24 mouse cellular contexts compared by ENCODE assay signal in the genomic region with DNA sequence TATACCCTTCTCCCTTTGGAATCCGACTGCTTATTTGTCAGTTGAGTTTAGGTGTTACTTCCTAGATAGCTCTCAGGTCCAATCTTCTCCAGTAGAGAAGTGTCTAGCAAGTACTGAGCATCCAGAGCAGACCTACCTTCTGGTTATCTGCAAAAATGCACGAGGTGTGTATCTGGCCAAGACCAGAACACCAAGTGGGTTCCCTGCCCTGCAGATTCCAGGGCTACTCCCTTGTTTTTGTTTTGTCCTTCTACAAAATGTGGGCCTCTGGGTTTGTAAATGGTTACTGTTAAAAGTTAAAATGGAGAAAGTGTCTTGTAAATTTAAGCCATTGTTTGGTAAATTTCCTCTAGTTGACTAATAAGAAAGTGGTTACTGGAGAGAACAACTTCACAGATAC.
A peak's percentile ranks its signal among the peaks of the same experiment; 100 is the strongest.
DNase-seq lines count a peak whose midpoint lies in the region; ATAC-seq and TF ChIP-seq lines count a peak whose summit lies in the region.
"Had no signal": no experiment of that assay in that cellular context is flagged by ENCODE, and none has a peak within 500 bp of the region (broad histone marks: within the 10 kb centered on the region; RNA-seq: fewer than 3 reads in every experiment).

No protein-coding gene starts in this region.

- DNase-seq in heart, adult 11 months = peak; percentile 29
- DNase-seq in heart, postnatal 4 days = no peak
- DNase-seq in ES-E14 (ENCODE audit: low read depth, low spot score) = peak; percentile 59
- DNase-seq in c-Kit-positive CD71-positive TER-119-positive erythroid progenitor cells, embryonic 14.5 days (ENCODE audit: low spot score) = peak; percentile 9
- DNase-seq in left cerebral cortex, adult 8-10 months (ENCODE audit: low spot score in 2 of 2) = no peak
- no peak for DNase-seq in layer of hippocampus, adult 8-10 months (ENCODE audit: low spot score in 2 of 2)
- DNase-seq: adrenal gland, postnatal 14 days; B cell, adult 2 months; cerebellum, adult 18-20 months; cerebellum, adult 9-11 months; cerebellum, postnatal 36 days; forebrain, postnatal 0 days; gastrocnemius, adult 2 months; gastrocnemius, postnatal 25 days; heart, postnatal 36 days had no signal

- in situ Hi-C loops in ES-E14 (cut with MboI; ENCODE audit: low sequenced_read_pairs in 2 of 2, unreplicated experiment in 2 of 2) = no loop called here

- no peak overlapping the region for H3K4me3 ChIP-seq in ES-E14 (ENCODE audit: insufficient read depth in 1 of 2, low read depth in 1 of 2, low read length in 2 of 2, poor library complexity in 1 of 2, severe bottlenecking in 1 of 2)
- H3K4me3 ChIP-seq: embryonic facial prominence, embryonic 13.5 days; forebrain, embryonic 13.5 days; gastrocnemius, adult 2 months; heart, embryonic 13.5 days; hindbrain, embryonic 12.5 days had no signal

- no peaks in the 10 kb centered on the region for H3K9me3 ChIP-seq in ES-E14 (ENCODE audit: control insufficient read depth, insufficient read depth, low read depth, low read length)
- H3K9me3 ChIP-seq: embryonic facial prominence, embryonic 13.5 days; forebrain, embryonic 13.5 days; heart, embryonic 13.5 days; hindbrain, embryonic 12.5 days had no signal

- 0 out of 2 replicates have a peak, but pooled peaks have one; percentile 20 for ATAC-seq in megakaryocyte progenitor cell, adult 5-6 weeks (replicated peaks; ENCODE audit: poor library complexity)
- ATAC-seq in monocyte, adult 5-6 weeks (replicated peaks; ENCODE audit: insufficient number of reproducible peaks, low FRiP score, low TSS enrichment, poor library complexity, severe bottlenecking) = no peak
- ATAC-seq: activated CD4-positive, CD25-positive, alpha-beta regulatory T cell, adult 4 months; CD4-positive, CD25-positive, alpha-beta regulatory T cell, adult 4 months; forebrain, embryonic 13.5 days; forebrain, postnatal 0 days; hindbrain, postnatal 0 days had no signal

- peaks cover 15% of the 10 kb centered on the region for H3K36me3 ChIP-seq in ES-E14 (ENCODE audit: control insufficient read depth, insufficient read depth, low read length, poor library complexity, severe bottlenecking)

- peaks cover 5 to 15% of the 10 kb centered on the region in 2 experiments; a peak in 3 of 4 replicates for H3K4me1 ChIP-seq in ES-E14 (ENCODE audit: control insufficient read depth in 2 of 2, insufficient read depth in 2 of 2, low read length in 2 of 2, poor library complexity in 1 of 2)
- H3K4me1 ChIP-seq: embryonic facial prominence, embryonic 13.5 days; forebrain, embryonic 13.5 days; hindbrain, embryonic 12.5 days had no signal

- peak overlapping the region; percentile 71 for H3K27ac ChIP-seq in ES-E14 (ENCODE audit: insufficient read depth, low read depth, low read length, poor library complexity, severe bottlenecking)
- H3K27ac ChIP-seq: embryonic facial prominence, embryonic 13.5 days; forebrain, embryonic 13.5 days; gastrocnemius, adult 2 months; heart, embryonic 13.5 days; hindbrain, embryonic 12.5 days; hindbrain, postnatal 0 days had no signal

- no peak overlapping the region for H3K9ac ChIP-seq in ES-E14 (ENCODE audit: insufficient read depth, low read depth, low read length, poor library complexity, severe bottlenecking)
- H3K9ac ChIP-seq: embryonic facial prominence, embryonic 13.5 days; forebrain, embryonic 13.5 days; forebrain, postnatal 0 days; heart, embryonic 13.5 days; hindbrain, embryonic 12.5 days had no signal

TF ChIP-seq in ES-E14, 5 proteins besides CTCF, POLR2A, EP300 and RAD21:
- TF ChIP-seq HCFC1 (IDR thresholded peaks at IDR 0.05; ENCODE audit: borderline replicate concordance, insufficient read depth, low read length) (no peak), MAFK (IDR thresholded peaks at IDR 0.05; ENCODE audit: insufficient read depth, low read depth, low read length) (no peak), ZC3H11A (IDR thresholded peaks at IDR 0.05; ENCODE audit: borderline replicate concordance, low read depth, low read length) (no peak), ZNF384 (IDR thresholded peaks at IDR 0.05; ENCODE audit: low read depth, low read length) (no peak), CHD2 (IDR thresholded peaks at IDR 0.05; ENCODE audit: low read depth, low read length) (no peak)

Comparison
In these comparisons a context has a peak if more than half of its experiments do, and no peak if none do; other contexts are left out.
1. DNase-seq: peak in heart, adult 11 months (single experiment), ES-E14 (single experiment) and c-Kit-positive CD71-positive TER-119-positive erythroid progenitor cells, embryonic 14.5 days (single experiment); none in heart, postnatal 4 days (single experiment), left cerebral cortex, adult 8-10 months (0 of 2) and layer of hippocampus, adult 8-10 months (0 of 2).